Mouse (Mus musculus) forebrain, embryonic 12.5 days (tissue): ENCODE results near the gene Ttc33. TPM values are rescaled to one million over a fixed set of nuclear protein-coding genes. Genes with fewer than 3 reads are reported as not detected.
A peak's percentile ranks its signal among the peaks of the same experiment; 100 is the strongest.
"Not testable (repeated sequence)": the region's sequence is repeated elsewhere in the genome, so short reads cannot be mapped to it uniquely, and the experiment has no call there.

Experiments used
- ATAC-seq: fragments of 200-750 bp; cut with Nextera tagmentation; 2 replicates; pipeline ENCODE4 v1.8.0; 2017; ENCODE audit warnings: moderate TSS enrichment; ENCODE audit not compliant: low FRiP score
- H3K27ac ChIP-seq: fragments of 300-500 bp; sonication (generic); 2 replicates; pipeline ENCODE4 v1.5.1; 2016; ENCODE audit warnings: mild to moderate bottlenecking
- H3K27me3 ChIP-seq: fragments of 300-500 bp; sonication (generic); 2 replicates; pipeline ENCODE4 v1.6.1; 2016; ENCODE audit warnings: mild to moderate bottlenecking
- H3K36me3 ChIP-seq: fragments of 300-500 bp; sonication (generic); replicated peaks from 2 replicates; pipeline ENCODE4 v1.6.1; 2016; ENCODE audit warnings: mild to moderate bottlenecking
- H3K4me1 ChIP-seq: fragments of 300-500 bp; sonication (generic); 2 replicates; pipeline ENCODE4 v1.6.1; 2016
- H3K4me2 ChIP-seq: fragments of 300-500 bp; sonication (generic); 2 replicates; pipeline ENCODE4 v1.6.1; 2016; ENCODE audit warnings: mild to moderate bottlenecking, moderate library complexity
- H3K4me3 ChIP-seq: fragments of 300-500 bp; sonication (generic); replicated peaks from 2 replicates; pipeline ENCODE4 v1.5.1; 2016; ENCODE audit warnings: mild to moderate bottlenecking
- H3K9ac ChIP-seq: fragments of 300-500 bp; sonication (generic); 2 replicates; pipeline ENCODE4 v1.6.1; 2016; ENCODE audit warnings: mild to moderate bottlenecking
- H3K9me3 ChIP-seq: fragments of 300-500 bp; sonication (generic); 2 replicates; pipeline ENCODE4 v1.6.1; 2016
- WGBS: fragments of 180-500 bp; shearing (Covaris S2); methylation state at CpG from one replicate; pipeline ENCODE4 v1.1.7; 2016; 5-methylcytosine and 5-hydroxymethylcytosine counted together
- polyA plus RNA-seq: library from polyadenylated mRNA; unstranded; fragments of >200 nt; fragmentation: Nextera tagmentation; extraction: Ambion mirVana; gene quantifications from 2 replicates; pipeline ENCODE4 v1.2.1, GENCODE M21; 2016

The Ttc33 gene
- polyA plus RNA-seq, 1 experiment from 2014 or later: 42.4 TPM

DNA sequence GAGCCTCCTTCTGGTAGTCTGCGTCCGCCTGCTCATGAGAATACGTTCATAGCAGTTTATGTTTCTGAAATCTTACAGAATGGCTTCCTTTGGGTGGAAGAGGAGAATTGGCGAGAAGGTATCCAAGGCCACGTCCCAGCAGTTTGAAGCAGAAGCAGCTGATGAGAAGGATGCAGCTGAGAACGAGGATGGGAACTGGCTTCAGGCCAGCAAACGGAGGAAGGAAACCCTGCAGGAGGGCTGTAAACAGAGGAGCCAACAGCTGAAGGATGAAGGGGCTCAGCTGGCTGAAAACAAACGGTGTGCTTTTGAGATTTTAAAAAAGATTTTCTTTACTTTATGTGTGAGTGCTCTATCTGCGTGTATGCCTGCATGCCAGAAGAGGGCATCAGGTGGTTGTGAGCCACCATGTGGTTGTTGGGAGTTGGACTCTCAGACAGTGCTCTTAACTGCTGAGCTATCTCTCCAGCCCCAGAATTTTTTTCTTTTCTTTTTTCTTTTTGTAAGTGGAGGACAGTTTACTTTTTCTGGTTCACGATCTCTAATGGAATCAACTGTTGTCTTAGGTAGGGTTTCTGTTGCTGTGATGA lies 4.3 kb downstream of the Ttc33 start:
- Histone ChIP-seq H3K4me2 (no peak overlapping the region), H3K9me3 (no peaks in the 10 kb centered on the region), H3K4me3 (no peak overlapping the region), H3K9ac (no peak overlapping the region), H3K27ac (no peak overlapping the region), H3K36me3 (peaks cover 7% of the 10 kb centered on the region; the same call in 1 of the 2 replicates), H3K27me3 (no peaks in the 10 kb centered on the region), H3K4me1 (peaks cover 11% of the 10 kb centered on the region)
- 80% methylated on average over 10 of the region's 10 CpGs for WGBS
- ATAC-seq: no peak

- WGBS: 87% methylated on average over 3 of the region's 3 CpGs
Measured at GRCm38 (mm10) chr15:5193833-5194232, 8.5 kb downstream of the Ttc33 start.

DNA sequence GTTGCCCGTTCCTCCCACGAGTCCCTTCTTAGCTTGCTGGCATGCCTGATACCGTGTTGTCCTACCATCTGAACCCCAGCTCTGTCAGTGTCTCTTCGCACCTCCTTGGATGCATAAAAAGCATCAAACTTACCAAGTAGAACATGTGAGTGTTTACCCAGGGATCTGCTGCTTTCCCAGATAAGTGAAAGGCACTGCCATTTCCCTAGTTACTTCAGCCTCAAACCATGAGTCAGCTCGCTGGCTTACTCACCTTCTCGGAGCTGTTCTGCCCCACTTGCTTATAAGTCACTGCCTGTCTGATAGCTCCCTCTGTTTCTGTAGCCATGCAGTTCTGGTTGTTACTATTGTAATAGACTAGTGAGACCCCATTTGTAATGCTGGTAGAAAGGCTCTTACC lies 9.1 kb downstream of the Ttc33 start:
- peaks cover 7% of the 10 kb centered on the region; the same call in 1 of the 2 replicates for H3K36me3 ChIP-seq
- H3K9ac ChIP-seq: no peak overlapping the region
- ATAC-seq: no peak
- no peaks in the 10 kb centered on the region for H3K27me3 ChIP-seq
- no peak overlapping the region for H3K4me3 ChIP-seq
- no peak overlapping the region for H3K4me2 ChIP-seq
- no peak overlapping the region for H3K27ac ChIP-seq
- no peaks in the 10 kb centered on the region; the same call in 1 of the 2 replicates for H3K4me1 ChIP-seq
- 89% methylated on average over 6 of the region's 6 CpGs for WGBS
- no peaks in the 10 kb centered on the region for H3K9me3 ChIP-seq

More at GRCm38 (mm10) chr15:5193833-5194232, 8.5 kb downstream of the Ttc33 start:
- H3K4me1 ChIP-seq: no peaks in the 10 kb centered on the region; the same call in 1 of the 2 replicates
- H3K9me3 ChIP-seq: no peaks in the 10 kb centered on the region
- no peak overlapping the region for H3K4me3 ChIP-seq
- no peak overlapping the region for H3K4me2 ChIP-seq
- H3K9ac ChIP-seq: no peak overlapping the region
- H3K36me3 ChIP-seq: peaks cover 7% of the 10 kb centered on the region; the same call in 1 of the 2 replicates
- H3K27ac ChIP-seq: no peak overlapping the region
- ATAC-seq: no peak
- no peaks in the 10 kb centered on the region for H3K27me3 ChIP-seq

- no peak overlapping the region for H3K4me2 ChIP-seq
- no peaks in the 10 kb centered on the region for H3K27me3 ChIP-seq
- no peak for ATAC-seq
- no peaks in the 10 kb centered on the region; the same call in 1 of the 2 replicates for H3K4me1 ChIP-seq
- H3K36me3 ChIP-seq: peaks cover 4% of the 10 kb centered on the region; the same call in 1 of the 2 replicates
- no peak overlapping the region for H3K4me3 ChIP-seq
- H3K9ac ChIP-seq: no peak overlapping the region
- 94% methylated on average over 9 of the region's 9 CpGs for WGBS
- H3K9me3 ChIP-seq: no peaks in the 10 kb centered on the region
- no peak overlapping the region for H3K27ac ChIP-seq
Measured at GRCm38 (mm10) chr15:5194931-5195330, 9.6 kb downstream of the Ttc33 start.

DNA sequence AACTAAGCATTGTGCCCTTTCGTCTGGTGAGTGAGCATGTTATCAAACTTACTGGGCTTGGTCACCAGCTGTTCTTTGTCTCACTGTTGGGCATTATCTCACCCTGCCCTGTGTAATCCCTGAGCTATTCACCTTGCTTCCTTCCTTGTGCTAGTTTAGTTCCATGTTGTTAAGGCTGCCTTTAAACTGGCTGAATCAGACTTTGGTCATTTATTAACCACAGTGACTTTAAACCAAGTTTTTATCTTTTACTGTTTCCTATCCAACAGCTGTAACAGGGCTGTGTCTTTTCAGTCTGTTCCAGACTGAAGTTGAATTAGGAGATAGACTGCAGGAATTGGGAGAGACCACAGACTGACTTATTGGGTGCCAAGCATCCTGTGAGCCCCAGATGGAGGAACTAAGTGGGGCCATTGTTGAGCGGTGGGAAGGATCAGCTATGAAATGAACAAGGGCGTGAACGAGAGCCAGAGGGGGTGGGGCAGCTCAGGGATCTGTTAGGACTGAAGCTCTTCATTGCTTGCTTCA lies 10.7 kb downstream of the Ttc33 start:
- Histone ChIP-seq H3K4me1 (no peaks in the 10 kb centered on the region; the same call in 1 of the 2 replicates), H3K36me3 (0 out of 2 replicates have a peak, but pooled peaks cover 5% of the 10 kb centered on the region), H3K9me3 (no peaks in the 10 kb centered on the region), H3K4me2 (no peak overlapping the region), H3K4me3 (no peak overlapping the region), H3K27ac (no peak overlapping the region), H3K27me3 (no peaks in the 10 kb centered on the region), H3K9ac (no peak overlapping the region)
- 75% methylated on average over 4 of the region's 4 CpGs for WGBS
- ATAC-seq: no peak

- H3K4me3 ChIP-seq: no peak overlapping the region
- 0 out of 2 replicates have a peak, but pooled peaks cover 5% of the 10 kb centered on the region for H3K36me3 ChIP-seq
- ATAC-seq: no peak
- H3K27me3 ChIP-seq: no peaks in the 10 kb centered on the region
- H3K9me3 ChIP-seq: no peaks in the 10 kb centered on the region
- H3K27ac ChIP-seq: no peak overlapping the region
- H3K4me1 ChIP-seq: no peaks in the 10 kb centered on the region; the same call in 1 of the 2 replicates
- 74% methylated on average over 4 of the region's 4 CpGs for WGBS
- no peak overlapping the region for H3K4me2 ChIP-seq
- H3K9ac ChIP-seq: no peak overlapping the region
Measured at GRCm38 (mm10) chr15:5196691-5197090, 11.4 kb downstream of the Ttc33 start.

DNA sequence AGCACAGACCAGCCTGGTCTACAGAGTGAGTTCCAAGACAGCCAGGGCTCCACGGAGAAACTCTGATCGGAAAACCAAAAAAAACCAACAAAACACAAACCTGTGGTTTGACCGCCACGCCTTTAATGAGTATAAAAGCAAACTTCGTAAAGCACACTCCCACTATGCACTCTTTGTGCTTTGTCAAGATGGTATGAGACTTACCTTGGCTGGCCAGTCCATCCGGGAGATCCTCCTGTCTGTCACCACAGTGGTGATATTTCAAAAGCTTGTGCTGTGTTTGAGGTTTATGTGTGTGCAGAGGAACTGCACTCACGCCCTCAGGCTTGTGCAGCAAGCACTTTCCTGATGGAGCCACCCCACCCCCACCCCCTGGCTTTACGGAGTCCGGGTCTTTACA lies 19.9 kb downstream of the Ttc33 start:
- Histone ChIP-seq H3K4me1 (no peaks in the 10 kb centered on the region), H3K27me3 (no peaks in the 10 kb centered on the region), H3K4me3 (no peak overlapping the region), H3K9ac (no peak overlapping the region), H3K27ac (no peak overlapping the region), H3K36me3 (0 out of 2 replicates have a peak, but pooled peaks cover 1% of the 10 kb centered on the region), H3K4me2 (no peak overlapping the region), H3K9me3 (no peaks in the 10 kb centered on the region)
- ATAC-seq: no peak
- 90% methylated on average over 9 of the region's 9 CpGs for WGBS

- Histone ChIP-seq H3K36me3 (no peaks in the 10 kb centered on the region), H3K4me3 (no peak overlapping the region), H3K4me1 (no peaks in the 10 kb centered on the region), H3K4me2 (no peak overlapping the region), H3K27me3 (no peaks in the 10 kb centered on the region), H3K9ac (no peak overlapping the region), H3K9me3 (no peaks in the 10 kb centered on the region), H3K27ac (no peak overlapping the region)
- no peak for ATAC-seq
- WGBS: 98% methylated on average over 3 of the region's 3 CpGs
Measured at GRCm38 (mm10) chr15:5209116-5209515, 23.8 kb downstream of the Ttc33 start.

DNA sequence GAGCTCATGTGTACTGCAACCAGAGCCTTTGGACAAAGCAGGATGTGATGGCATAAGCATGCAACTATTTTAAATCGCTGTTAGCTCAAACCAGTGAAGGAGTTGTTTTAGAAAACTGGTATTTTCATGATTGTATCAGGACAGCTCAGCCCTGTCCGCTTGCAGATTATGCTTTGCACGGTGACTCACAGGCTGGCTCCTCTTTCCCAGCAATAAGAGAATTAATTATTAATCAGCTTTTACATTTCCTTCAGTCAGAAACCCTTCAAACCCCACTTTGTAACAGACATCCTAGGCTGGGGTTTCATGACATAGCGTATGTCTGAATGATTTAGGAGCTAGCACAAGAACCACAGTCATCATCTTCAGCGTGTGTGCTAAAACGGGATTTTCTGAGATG lies 35.2 kb downstream of the Ttc33 start:
- no peak for ATAC-seq
- Histone ChIP-seq H3K4me3 (no peak overlapping the region), H3K27me3 (no peaks in the 10 kb centered on the region), H3K4me2 (no peak overlapping the region), H3K36me3 (0 out of 2 replicates have a peak, but pooled peaks cover 2% of the 10 kb centered on the region), H3K9me3 (no peaks in the 10 kb centered on the region), H3K4me1 (no peaks in the 10 kb centered on the region), H3K9ac (no peak overlapping the region), H3K27ac (no peak overlapping the region)
- WGBS: 92% methylated on average over 6 of the region's 6 CpGs

- H3K27ac ChIP-seq, H3K27me3 ChIP-seq: not testable (repeated sequence)
Measured at GRCm38 (mm10) chr15:5230746-5231145, 45.4 kb downstream of the Ttc33 start.

DNA sequence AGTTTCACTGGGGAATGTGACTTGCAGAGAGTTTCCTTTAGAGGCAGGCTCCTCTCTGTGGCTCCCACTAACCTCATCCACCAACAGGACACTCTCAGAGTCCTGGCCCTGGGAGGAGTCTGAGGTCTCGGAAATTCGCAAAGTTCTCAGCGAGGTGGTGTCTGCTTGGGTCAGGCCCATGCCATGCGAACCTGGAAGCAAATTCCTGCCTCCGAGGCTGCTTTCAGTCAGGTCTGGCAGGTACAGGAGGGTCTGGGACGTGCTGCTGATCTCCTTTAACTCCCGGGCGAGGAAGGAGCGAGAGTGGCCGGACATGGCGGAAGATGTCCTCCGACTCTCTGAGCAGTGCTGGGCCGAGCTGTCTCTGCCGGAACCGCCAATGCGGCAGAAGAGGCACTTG lies 49.3 kb downstream of the Ttc33 start:
- Histone ChIP-seq H3K4me3 (no peak overlapping the region), H3K9me3 (no peaks in the 10 kb centered on the region), H3K4me1 (no peaks in the 10 kb centered on the region), H3K36me3 (no peaks in the 10 kb centered on the region), H3K27me3 (0 out of 2 replicates have a peak, but pooled peaks cover 4% of the 10 kb centered on the region), H3K4me2 (no peak overlapping the region), H3K27ac (no peak overlapping the region), H3K9ac (no peak overlapping the region)
- ATAC-seq: no peak
- 87% methylated on average over 16 of the region's 16 CpGs for WGBS

More at GRCm38 (mm10) chr15:5230746-5231145, 45.4 kb downstream of the Ttc33 start:
- not testable (repeated sequence) for ATAC-seq, H3K9ac ChIP-seq, H3K4me2 ChIP-seq, H3K9me3 ChIP-seq, H3K36me3 ChIP-seq, H3K4me1 ChIP-seq, H3K4me3 ChIP-seq
- WGBS: 89% methylated on average over 10 of the region's 10 CpGs

GRCm38 (mm10) chr15:5235527-5235926 lies 50.2 kb downstream of the Ttc33 start:
- no peak for ATAC-seq
- no peaks in the 10 kb centered on the region for H3K9me3 ChIP-seq
- no peak overlapping the region for H3K9ac ChIP-seq
- no peaks in the 10 kb centered on the region for H3K4me1 ChIP-seq
- 59% methylated on average over 8 of the region's 8 CpGs for WGBS
- H3K36me3 ChIP-seq: no peaks in the 10 kb centered on the region
- no peak overlapping the region for H3K4me3 ChIP-seq
- H3K27ac ChIP-seq: no peak overlapping the region
- H3K27me3 ChIP-seq: peaks cover 13% of the 10 kb centered on the region
- H3K4me2 ChIP-seq: no peak overlapping the region

- Histone ChIP-seq H3K9me3 (no peaks in the 10 kb centered on the region), H3K4me3 (no peak overlapping the region), H3K27me3 (peaks cover 21% of the 10 kb centered on the region), H3K4me1 (no peaks in the 10 kb centered on the region), H3K9ac (no peak overlapping the region), H3K27ac (no peak overlapping the region), H3K4me2 (no peak overlapping the region), H3K36me3 (no peaks in the 10 kb centered on the region)
- WGBS: 18% methylated on average over 6 of the region's 6 CpGs
- peak; percentile 82; the same call in 1 of the 2 replicates for ATAC-seq
Measured at GRCm38 (mm10) chr15:5236538-5236937, 51.2 kb downstream of the Ttc33 start.
